19 mouse cellular contexts compared by ENCODE assay signal in genomic region chr2:6991010-6991421, GRCm38 (mm10).
DNase-seq lines count a peak whose midpoint lies in the region; ATAC-seq lines count a peak whose summit lies in the region.
"Had no signal": no experiment of that assay in that cellular context is flagged by ENCODE, and none has a peak within 500 bp of the region (broad histone marks: within the 10 kb centered on the region; RNA-seq: fewer than 3 reads in every experiment).

No protein-coding gene starts in this region.

- peak overlapping the region; percentile 11 for H3K4me2 ChIP-seq in heart, embryonic 11.5 days
- no peak overlapping the region for H3K4me2 ChIP-seq in midbrain, embryonic 11.5 days
- H3K4me2 ChIP-seq in midbrain, embryonic 14.5 days (ENCODE audit: low read length), result no peak overlapping the region
- H3K4me2 ChIP-seq: embryonic facial prominence, embryonic 13.5 days; limb, embryonic 12.5 days; liver, embryonic 12.5 days; midbrain, embryonic 13.5 days; neural tube, embryonic 13.5 days had no signal

- intact Hi-C loops in heart, postnatal 25 days (cut with DNase I), result no loop called here
- intact Hi-C loops in heart, postnatal 10 days (cut with DNase I), result loop anchor here (5.0 kb wide), 1 partner anchor 91 kb away; no protein-coding TSS in a partner anchor

- 36% methylated on average over 5 of the region's 5 CpGs for WGBS in heart, embryonic 11.5 days (ENCODE audit: insufficient replicate concordance)
- WGBS in midbrain, embryonic 11.5 days, result 80% methylated on average over 5 of the region's 5 CpGs
- 69% methylated on average over 5 of the region's 5 CpGs for WGBS in midbrain, embryonic 14.5 days

- no peaks in the 10 kb centered on the region for H3K36me3 ChIP-seq in heart, embryonic 11.5 days (ENCODE audit: control insufficient read depth, insufficient read depth, low read length)
- H3K36me3 ChIP-seq in midbrain, embryonic 11.5 days (ENCODE audit: control insufficient read depth, insufficient read depth, low read length), result no peaks in the 10 kb centered on the region
- H3K36me3 ChIP-seq in midbrain, embryonic 14.5 days (ENCODE audit: control insufficient read depth, insufficient read depth, low read length), result no peaks in the 10 kb centered on the region
- H3K36me3 ChIP-seq: embryonic facial prominence, embryonic 13.5 days; limb, embryonic 12.5 days; liver, embryonic 12.5 days; midbrain, embryonic 13.5 days; neural tube, embryonic 13.5 days had no signal

- no peaks in the 10 kb centered on the region for H3K9me3 ChIP-seq in heart, embryonic 11.5 days (replicated peaks; ENCODE audit: control insufficient read depth, low read length)
- H3K9me3 ChIP-seq in midbrain, embryonic 11.5 days (ENCODE audit: control insufficient read depth, low read length), result no peaks in the 10 kb centered on the region
- no peaks in the 10 kb centered on the region for H3K9me3 ChIP-seq in midbrain, embryonic 14.5 days (ENCODE audit: control insufficient read depth, low read length)
- H3K9me3 ChIP-seq: embryonic facial prominence, embryonic 13.5 days; limb, embryonic 12.5 days; liver, embryonic 12.5 days; midbrain, embryonic 13.5 days; neural tube, embryonic 13.5 days had no signal

- ATAC-seq in heart, embryonic 11.5 days (replicated peaks; ENCODE audit: insufficient number of reproducible peaks, low FRiP score, low TSS enrichment), result peak; percentile 26; the same call in 1 of the 2 replicates
- ATAC-seq in midbrain, embryonic 11.5 days (ENCODE audit: low FRiP score), result no peak
- ATAC-seq in midbrain, embryonic 14.5 days (ENCODE audit: low FRiP score, low TSS enrichment), result no peak
- no peak for ATAC-seq in megakaryocyte, adult 5-6 weeks (ENCODE audit: poor library complexity, severe bottlenecking)
- no peak for ATAC-seq in erythroblast, adult 5-6 weeks (replicated peaks; ENCODE audit: low FRiP score, poor library complexity, severe bottlenecking)
- ATAC-seq: hindbrain, postnatal 0 days; intestine, postnatal 0 days; liver, embryonic 12.5 days; midbrain, embryonic 13.5 days had no signal

- no peaks in the 10 kb centered on the region for H3K27me3 ChIP-seq in heart, embryonic 11.5 days (ENCODE audit: control insufficient read depth, insufficient read depth, low read length)
- no peaks in the 10 kb centered on the region for H3K27me3 ChIP-seq in midbrain, embryonic 11.5 days (ENCODE audit: control insufficient read depth, insufficient read depth, low read length)
- no peaks in the 10 kb centered on the region for H3K27me3 ChIP-seq in midbrain, embryonic 14.5 days (ENCODE audit: control insufficient read depth, insufficient read depth, low read length)
- H3K27me3 ChIP-seq: embryonic facial prominence, embryonic 13.5 days; limb, embryonic 12.5 days; liver, embryonic 12.5 days; midbrain, embryonic 13.5 days; neural tube, embryonic 13.5 days had no signal

- H3K9ac ChIP-seq in heart, embryonic 11.5 days (ENCODE audit: low read depth, low read length), result no peak overlapping the region
- no peak overlapping the region for H3K9ac ChIP-seq in midbrain, embryonic 11.5 days (ENCODE audit: low read length)
- no peak overlapping the region for H3K9ac ChIP-seq in midbrain, embryonic 14.5 days (replicated peaks; ENCODE audit: low read length)
- H3K9ac ChIP-seq: embryonic facial prominence, embryonic 13.5 days; limb, embryonic 12.5 days; liver, embryonic 12.5 days; midbrain, embryonic 13.5 days; neural tube, embryonic 13.5 days had no signal

- peak overlapping the region; percentile 42; the same call in 1 of the 2 replicates for H3K27ac ChIP-seq in heart, embryonic 11.5 days (ENCODE audit: low read depth, low read length)
- H3K27ac ChIP-seq in midbrain, embryonic 11.5 days (ENCODE audit: low read depth, low read length), result no peak overlapping the region
- no peak overlapping the region for H3K27ac ChIP-seq in midbrain, embryonic 14.5 days (replicated peaks; ENCODE audit: low read depth, low read length)
- H3K27ac ChIP-seq: embryonic facial prominence, embryonic 13.5 days; hindbrain, postnatal 0 days; limb, embryonic 12.5 days; liver, embryonic 12.5 days; macrophage; midbrain, embryonic 13.5 days; neural tube, embryonic 13.5 days had no signal

- H3K4me1 ChIP-seq in heart, embryonic 11.5 days (ENCODE audit: control insufficient read depth, insufficient read depth, low read length), result no peaks in the 10 kb centered on the region
- H3K4me1 ChIP-seq in midbrain, embryonic 11.5 days (ENCODE audit: control insufficient read depth, insufficient read depth, low read length), result no peaks in the 10 kb centered on the region
- H3K4me1 ChIP-seq in midbrain, embryonic 14.5 days (ENCODE audit: control insufficient read depth, insufficient read depth, low read length), result no peaks in the 10 kb centered on the region
- H3K4me1 ChIP-seq: embryonic facial prominence, embryonic 13.5 days; limb, embryonic 12.5 days; liver, embryonic 12.5 days; midbrain, embryonic 13.5 days; neural tube, embryonic 13.5 days had no signal

- DNase-seq in heart, postnatal 25 days (ENCODE audit: low spot score), result no peak
- peak; percentile 64 for DNase-seq in midbrain, embryonic 11.5 days (ENCODE audit: low spot score, missing footprints)
- no peak for DNase-seq in midbrain, embryonic 14.5 days
- DNase-seq in heart, postnatal 10 days, result peak; percentile 39 to 41
- DNase-seq: adrenal gland, adult 2 months; cerebellum, adult 9-11 months; gastrocnemius, postnatal 14 days; right cerebral cortex, adult 18-20 months had no signal

- H3K4me3 ChIP-seq in heart, embryonic 11.5 days (ENCODE audit: low read depth, low read length), result no peak overlapping the region
- H3K4me3 ChIP-seq in midbrain, embryonic 11.5 days (ENCODE audit: low read depth, low read length), result no peak overlapping the region
- H3K4me3 ChIP-seq in midbrain, embryonic 14.5 days (replicated peaks; ENCODE audit: low read depth, low read length), result no peak overlapping the region
- H3K4me3 ChIP-seq: embryonic facial prominence, embryonic 13.5 days; limb, embryonic 12.5 days; liver, embryonic 12.5 days; midbrain, embryonic 13.5 days; neural tube, embryonic 13.5 days had no signal

Comparison
In these comparisons a context has a peak if more than half of its experiments do, and no peak if none do; other contexts are left out.
1. DNase-seq: peak in midbrain, embryonic 11.5 days (single experiment) and heart, postnatal 10 days (2 of 2); none in heart, postnatal 25 days (single experiment) and midbrain, embryonic 14.5 days (single experiment).